In genomic region chr7:118443371-118443770, GRCm38 (mm10) we compare ENCODE assay signal across 9 mouse cellular contexts. TPM values are rescaled to one million over a fixed set of nuclear protein-coding genes. Genes with fewer than 3 reads are reported as not detected.
DNase-seq lines count a peak whose midpoint lies in the region; ATAC-seq and TF ChIP-seq lines count a peak whose summit lies in the region.
"Had no signal": no experiment of that assay in that cellular context is flagged by ENCODE, and none has a peak within 500 bp of the region (broad histone marks: within the 10 kb centered on the region; RNA-seq: fewer than 3 reads in every experiment).

No protein-coding gene starts in this region.

- no peak for ATAC-seq in limb, embryonic 12.5 days (ENCODE audit: insufficient number of reproducible peaks, insufficient read depth, low FRiP score, low TSS enrichment, low read depth)

- no peak overlapping the region for H3K9ac ChIP-seq in limb, embryonic 12.5 days (replicated peaks)

- H3K4me2 ChIP-seq in limb, embryonic 12.5 days, result peak overlapping the region; percentile 23

- no peaks in the 10 kb centered on the region for H3K9me3 ChIP-seq in limb, embryonic 12.5 days

- no peak overlapping the region for H3K4me3 ChIP-seq in gastrocnemius, adult 2 months
- H3K4me3 ChIP-seq in limb, embryonic 12.5 days (replicated peaks), result no peak overlapping the region

- H3K27ac ChIP-seq in gastrocnemius, adult 2 months, result peak overlapping the region; percentile 29
- no peak overlapping the region for H3K27ac ChIP-seq in limb, embryonic 12.5 days

- intact Hi-C loops in gastrocnemius, adult 2 months (cut with DNase I), result no loop called here

- H3K4me1 ChIP-seq in limb, embryonic 12.5 days (replicated peaks), result peaks cover 22% of the 10 kb centered on the region

- no peak for TF ChIP-seq CTCF in gastrocnemius, adult 2 months (IDR thresholded peaks at IDR 0.05)

- 5% methylated on average over 9 of the region's 9 CpGs for WGBS in limb, embryonic 12.5 days

- DNase-seq in gastrocnemius, adult 2 months, result no peak
- no peak for DNase-seq in gastrocnemius, postnatal 4 days (ENCODE audit: low spot score in 2 of 2)
- peak; percentile 16 for DNase-seq in ES-CJ7 (ENCODE audit: low read depth, low spot score)
- peak; percentile 45 to 57 for DNase-seq in frontal cortex, adult 2 months (ENCODE audit: extremely low spot score in 1 of 2, low spot score in 1 of 2)
- DNase-seq in spleen, adult 18-20 months, result no peak
- no peak for DNase-seq in T-cell, adult 2 months (ENCODE audit: low spot score)
- no peak for DNase-seq in kidney, adult 8-10 months

- H3K27me3 ChIP-seq in limb, embryonic 12.5 days, result peaks cover 48% of the 10 kb centered on the region

- H3K36me3 ChIP-seq in limb, embryonic 12.5 days, result no peaks in the 10 kb centered on the region

RNA-seq across cellular contexts. Expression of gene Syt17, which starts 4.7 kb away (rescaled TPM):
- under 1 TPM; 0.41 to 0.61 TPM for total RNA-seq in gastrocnemius, adult 2 months (2021)
- 1 to 10 TPM; 3.7 to 3.9 TPM for total RNA-seq in gastrocnemius, postnatal 4 days (2021)
- 54.8 and 81.7 TPM in 2 replicates for polyA plus RNA-seq in frontal cortex, adult 2 months (2012; rRNA removed)
- polyA plus RNA-seq in limb, embryonic 12.5 days (2016; fragmentation: Nextera tagmentation; extraction: Ambion mirVana), result 1.7 TPM in 2 replicates
- total RNA-seq: liver, adult 2 months had no signal
- polyA plus RNA-seq: liver, adult 2 months had no signal

RNA-seq across cellular contexts. Expression of gene Itpripl2, which starts 48.4 kb away (rescaled TPM):
- 1 to 10 TPM; 6.3 to 9.9 TPM for total RNA-seq in gastrocnemius, adult 2 months (2021)
- 10 to 100 TPM; 37.3 to 40.9 TPM for total RNA-seq in gastrocnemius, postnatal 4 days (2021)
- 2.5 and 3.1 TPM in 2 replicates for polyA plus RNA-seq in frontal cortex, adult 2 months (2012; rRNA removed)
- 4.6 and 5.0 TPM in 2 replicates for polyA plus RNA-seq in limb, embryonic 12.5 days (2016; fragmentation: Nextera tagmentation; extraction: Ambion mirVana)

Comparison
In these comparisons a context has a peak if more than half of its experiments do, and no peak if none do; other contexts are left out.
1. DNase-seq: peak in ES-CJ7 (single experiment) and frontal cortex, adult 2 months (2 of 2); none in gastrocnemius, adult 2 months (single experiment), gastrocnemius, postnatal 4 days (0 of 2), spleen, adult 18-20 months (0 of 2), T-cell, adult 2 months (single experiment) and kidney, adult 8-10 months (0 of 2).